Mouse (Mus musculus): ENCODE measurements at regions not wholly inside any gene's neighbourhood (a gene's known extent, or its start where the extent isn't known, plus 50 kb on each side); places are given as distances from the start of the nearest gene placed in this dataset.

- TF ChIP-seq EP300 (IDR thresholded peaks at IDR 0.05; ENCODE audit: low read depth) (no peak), CTCF (IDR thresholded peaks at IDR 0.05; ENCODE audit: low read depth) (no peak)
Measured at GRCm38 (mm10) chr2:70877333-70878080, 52.0 kb upstream of the Tlk1 start.
